Mouse (Mus musculus) Muller cell, postnatal 12 days (primary cell): ENCODE data around the gene Itprid2.
A peak's percentile ranks its signal among the peaks of the same experiment; 100 is the strongest.

ENCODE experiments used
- DNase-seq: peaks from one replicate; pipeline ENCODE4 v3.0.0-alpha.2; 2015; ENCODE audit errors: inconsistent ontology term

Itprid2 gene

DNA sequence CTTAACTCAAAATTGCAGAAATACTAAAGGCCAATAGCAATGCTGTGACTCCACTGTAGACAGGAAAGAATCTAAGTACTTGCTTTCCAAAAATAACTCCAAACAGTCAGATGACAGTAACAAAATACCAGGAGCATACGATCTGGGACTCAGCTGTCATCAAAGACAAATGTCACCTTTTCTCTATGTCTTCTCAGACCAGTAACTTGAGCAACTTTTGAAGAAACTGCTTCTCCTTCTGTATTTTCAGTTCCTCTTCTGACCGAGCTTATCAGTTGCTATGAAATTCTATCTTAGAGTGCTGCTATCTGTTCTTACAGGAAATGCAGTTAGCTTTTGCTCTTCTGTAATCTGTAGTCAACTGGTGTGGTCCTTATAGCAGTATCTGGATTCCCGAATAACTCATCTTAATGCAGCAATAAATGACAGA, 78.5 kb downstream of the Itprid2 start:
- DNase-seq = no peak

- no peak for DNase-seq
Measured at GRCm38 (mm10) chr2:79714745-79715144, 79.6 kb downstream of the Itprid2 start.

- DNase-seq = peak; percentile 86
Measured at GRCm38 (mm10) chr2:79715925-79716324, 80.8 kb downstream of the Itprid2 start.

- no peak for DNase-seq
Measured at GRCm38 (mm10) chr2:79717846-79718245, 82.7 kb downstream of the Itprid2 start.

- no peak for DNase-seq
Measured at GRCm38 (mm10) chr2:79722415-79722814, 87.3 kb downstream of the Itprid2 start.
